Mouse (Mus musculus): Measurements from ENCODE around the gene H2-M10.6.

Gene H2-M10.6

DNA sequence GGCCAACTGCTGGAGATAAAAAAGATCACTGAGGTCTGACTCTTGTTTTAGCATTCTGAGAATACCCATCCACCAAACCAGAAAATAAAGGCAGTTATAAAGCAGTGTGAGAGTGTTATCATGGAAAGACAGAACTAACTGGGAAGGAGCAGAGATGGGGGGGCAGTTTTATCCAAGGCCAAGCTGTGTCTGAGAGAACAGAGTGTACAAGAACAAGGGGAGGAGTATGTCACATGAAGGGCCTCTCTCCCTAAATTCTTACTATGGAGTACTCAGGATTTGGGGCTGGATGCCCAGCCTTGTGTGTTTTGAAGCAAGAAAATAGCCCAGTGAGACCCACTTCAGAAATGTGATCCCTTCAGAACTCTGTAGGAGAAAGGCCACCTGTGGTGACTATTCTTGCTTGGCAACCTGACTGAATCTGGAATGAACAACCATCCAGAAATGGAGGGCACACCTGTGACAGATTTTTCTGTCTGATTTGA, 29.0 kb downstream of the H2-M10.6 start:
- ATAC-seq (ENCODE audit: low TSS enrichment), result no peak

DNA sequence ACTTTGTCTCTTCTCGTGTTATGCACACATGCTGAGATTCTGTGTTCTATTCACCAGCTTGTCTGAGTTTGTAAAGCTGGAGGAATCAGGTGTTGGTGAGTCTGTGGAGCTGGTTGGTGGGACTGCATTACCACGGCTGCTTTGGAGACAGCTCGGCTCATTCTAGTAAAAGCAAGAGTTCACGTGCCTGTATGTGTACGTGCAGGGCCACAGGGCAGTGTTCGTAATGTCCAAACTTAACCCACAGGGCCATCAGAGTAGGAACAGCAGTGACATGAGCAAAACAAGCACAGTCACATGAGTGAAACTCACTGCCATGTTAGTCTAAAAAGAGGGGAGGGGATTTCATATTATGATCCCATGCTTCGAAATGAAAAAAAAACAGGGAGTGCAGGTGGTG, 31.7 kb downstream of the H2-M10.6 start:
- ATAC-seq (ENCODE audit: low TSS enrichment), result no peak

DNA sequence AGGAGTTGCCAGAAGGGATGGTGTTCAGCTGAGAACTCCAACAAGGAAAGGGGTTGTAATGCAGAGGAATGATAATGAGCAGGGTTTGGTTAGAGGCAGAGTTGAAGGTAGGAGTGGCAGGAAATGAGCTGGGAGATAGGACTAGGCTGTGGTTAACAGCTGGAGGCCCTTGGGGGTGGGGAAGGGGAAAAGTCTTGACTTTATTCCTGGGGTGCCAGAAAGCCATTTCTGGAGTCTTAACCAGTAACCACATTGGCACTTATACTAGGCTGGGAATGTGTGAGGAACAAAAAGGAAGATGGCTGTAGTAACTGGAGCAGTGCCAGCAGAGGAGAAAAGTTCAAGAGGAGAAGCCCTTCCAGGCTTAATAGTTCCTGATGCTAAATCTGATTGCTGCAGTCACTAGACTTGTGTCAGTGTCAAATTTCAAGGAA, 32.3 kb downstream of the H2-M10.6 start:
- no peak for ATAC-seq (ENCODE audit: low TSS enrichment)

DNA sequence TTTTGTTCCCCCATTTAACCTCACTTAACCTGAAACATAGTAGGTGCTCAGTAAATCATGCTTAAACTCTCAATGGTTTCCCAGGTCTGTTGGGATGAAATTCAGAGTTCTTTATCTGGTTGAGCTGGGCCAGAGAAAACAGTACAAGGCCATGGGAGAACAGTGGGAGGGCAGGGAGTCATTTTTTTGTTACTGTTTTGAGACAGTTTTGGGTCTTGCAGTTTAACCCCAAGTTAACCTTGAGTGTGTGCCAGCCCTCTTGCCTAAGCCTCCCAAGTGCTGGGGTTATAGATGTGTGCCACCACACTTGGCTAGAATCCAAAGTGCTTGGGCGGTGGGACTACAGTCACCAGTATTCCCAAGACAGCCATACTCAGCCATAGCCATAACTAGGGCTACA, 32.8 kb downstream of the H2-M10.6 start:
- no peak for ATAC-seq (ENCODE audit: low TSS enrichment)

DNA sequence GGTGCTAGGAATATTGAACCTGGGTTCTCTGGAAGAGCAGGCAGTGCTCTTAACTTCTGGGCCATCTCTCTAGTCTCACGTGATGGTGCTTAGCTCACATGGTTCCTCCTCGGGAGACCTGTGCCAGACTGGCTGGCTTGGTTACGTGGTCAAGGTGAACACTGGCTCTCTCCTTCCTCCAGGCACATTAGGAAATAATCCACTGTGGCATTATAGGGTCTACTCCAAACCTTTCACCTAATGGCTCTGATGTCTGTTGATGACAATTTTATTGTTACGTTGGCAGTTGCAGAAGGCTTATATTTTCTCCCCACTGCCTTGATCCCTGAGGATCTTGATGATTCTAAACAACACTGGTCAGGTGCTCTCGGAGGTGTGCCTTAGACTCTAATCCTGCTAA, 36.9 kb downstream of the H2-M10.6 start:
- ATAC-seq (ENCODE audit: low TSS enrichment), result no peak

DNA sequence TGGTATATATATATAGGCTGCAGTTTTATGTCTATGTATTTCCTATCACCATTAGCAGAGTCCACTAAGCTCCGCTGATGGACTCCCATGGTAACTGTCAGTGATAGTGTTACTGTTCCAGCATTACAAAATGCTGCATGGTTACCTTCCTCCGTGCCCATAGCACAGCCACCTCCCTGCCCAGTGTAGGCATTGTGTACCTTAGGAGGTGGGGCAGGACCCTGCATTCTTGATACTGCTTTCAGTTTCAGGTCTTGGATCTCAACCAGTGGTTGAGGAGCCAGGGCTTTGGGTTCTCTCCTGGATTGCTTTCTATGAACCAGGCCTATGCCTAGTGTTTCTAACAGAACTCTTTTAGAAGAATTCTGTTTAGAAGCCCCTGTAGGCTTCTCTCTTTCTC, 38.0 kb downstream of the H2-M10.6 start:
- ATAC-seq (ENCODE audit: low TSS enrichment), result no peak

DNA sequence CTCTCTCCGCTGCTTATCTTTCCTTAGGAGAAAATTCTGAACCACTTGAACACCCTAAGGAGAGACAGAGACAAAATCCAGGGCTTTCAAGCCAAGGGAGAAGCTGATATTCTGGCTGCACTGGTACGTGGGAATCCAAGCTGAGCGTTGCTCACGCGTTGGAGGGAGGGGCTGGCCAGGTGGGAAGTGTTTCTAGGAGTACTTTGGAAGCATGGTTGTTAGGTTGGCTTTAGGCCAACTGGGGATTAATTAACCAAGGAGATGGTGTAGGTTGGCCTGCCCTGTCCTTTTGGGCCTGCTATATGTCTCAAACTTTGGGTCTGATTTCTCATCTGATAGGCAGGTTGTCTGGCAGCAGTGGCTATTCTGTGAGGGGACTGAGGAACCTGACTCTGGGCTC, 39.2 kb downstream of the H2-M10.6 start:
- ATAC-seq (ENCODE audit: low TSS enrichment), result no peak

DNA sequence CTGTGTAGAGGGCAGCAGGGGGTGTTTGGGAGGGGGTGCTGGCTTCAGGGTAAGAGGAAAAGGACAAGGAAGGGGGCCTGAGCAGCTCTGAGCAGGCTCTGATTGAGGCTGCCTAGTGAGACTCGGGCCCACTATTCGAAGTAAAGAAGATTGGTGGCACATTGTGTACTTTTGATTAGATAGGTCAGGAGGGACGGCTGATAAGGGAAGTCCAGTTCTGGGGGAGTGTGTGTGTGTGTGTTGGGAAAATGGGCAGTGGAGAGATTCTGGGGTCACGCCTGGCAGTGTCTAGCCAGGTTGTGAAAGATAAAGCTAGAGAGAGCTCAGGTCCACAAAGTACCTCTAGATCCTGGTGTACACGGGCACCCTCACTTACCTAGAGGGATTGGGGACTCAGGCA, 39.7 kb downstream of the H2-M10.6 start:
- no peak for ATAC-seq (ENCODE audit: low TSS enrichment)

DNA sequence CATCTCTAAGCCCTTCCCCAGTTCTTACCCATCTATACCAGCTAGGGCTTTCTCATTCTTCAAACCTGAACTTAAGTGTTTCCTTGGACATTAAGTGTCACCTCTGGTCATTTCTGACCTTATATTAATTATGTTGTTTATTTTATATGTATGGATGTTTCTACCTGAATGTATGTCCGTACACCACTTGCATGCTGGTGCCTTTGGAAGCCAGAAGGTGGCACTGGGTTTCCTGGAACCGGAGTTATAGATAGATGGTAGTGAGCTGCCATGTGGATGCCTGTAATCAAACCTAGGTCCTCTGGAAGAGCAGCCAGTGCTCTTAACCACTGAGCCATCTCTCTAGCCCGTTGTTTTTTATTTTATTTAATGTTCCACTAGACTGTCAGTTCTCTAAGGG, 43.5 kb downstream of the H2-M10.6 start:
- no peak for ATAC-seq (ENCODE audit: low TSS enrichment)

DNA sequence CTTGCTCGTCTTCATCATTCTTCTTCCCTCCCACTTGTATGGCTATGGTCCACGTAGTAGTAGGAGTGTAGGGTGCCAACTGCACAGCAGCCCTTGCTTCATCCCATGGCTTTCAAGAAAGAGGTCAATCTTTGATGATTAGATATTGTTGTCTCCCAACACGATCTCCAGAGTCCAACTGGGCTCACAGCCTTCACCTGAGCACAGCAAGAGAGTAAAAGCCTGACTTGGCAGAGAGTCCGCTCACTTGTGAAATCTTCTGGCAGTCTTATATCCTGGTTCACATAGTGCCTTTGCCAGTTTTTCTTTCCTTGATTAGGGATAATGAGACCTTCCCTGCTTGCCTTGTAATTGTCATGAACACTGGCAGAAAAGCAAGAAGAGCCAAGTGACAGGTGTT, 44.3 kb downstream of the H2-M10.6 start:
- ATAC-seq (ENCODE audit: low TSS enrichment), result no peak

DNA sequence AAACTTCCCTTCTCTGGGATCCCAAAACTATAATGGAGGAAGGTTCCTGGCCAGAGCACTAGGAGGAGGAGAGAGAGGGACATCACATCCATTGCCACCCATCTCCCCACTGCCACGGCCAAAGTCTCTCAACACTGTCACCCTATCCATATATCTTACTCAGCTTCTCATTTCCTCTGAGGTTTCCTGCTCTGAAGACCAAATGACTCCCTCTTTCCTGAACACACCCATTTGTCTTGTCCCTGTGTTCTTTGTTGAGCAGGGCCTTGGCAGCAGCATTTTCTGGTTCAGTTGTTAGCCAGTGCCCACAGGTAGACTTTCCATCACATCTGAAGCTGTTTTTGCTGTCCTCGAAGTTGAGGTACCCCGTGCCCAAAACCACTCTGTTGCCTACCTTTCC, 46.2 kb downstream of the H2-M10.6 start:
- no peak for ATAC-seq (ENCODE audit: low TSS enrichment)

DNA sequence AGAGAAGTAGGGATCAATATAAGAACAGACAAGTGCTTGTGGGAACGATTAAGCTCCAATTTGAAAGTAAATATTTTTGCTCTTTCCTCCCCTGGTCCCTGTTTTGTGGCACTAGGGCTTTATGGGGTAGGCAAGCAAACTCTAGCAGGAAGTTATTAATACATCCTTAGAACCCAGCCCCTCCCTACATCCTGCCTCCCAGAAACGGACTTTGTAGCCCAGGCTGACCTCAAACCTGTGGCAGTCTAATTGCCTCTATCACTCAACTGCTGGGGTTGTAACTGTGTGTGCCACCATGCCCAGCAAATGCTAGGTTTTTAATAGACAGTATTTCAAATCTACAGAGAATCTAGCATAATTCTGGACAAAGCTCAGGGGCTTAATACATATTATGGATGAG, 49.7 kb downstream of the H2-M10.6 start:
- no peak for ATAC-seq (ENCODE audit: low TSS enrichment)
